Mouse (Mus musculus) adrenal gland, postnatal 14 days (tissue): ENCODE data around the gene Spock2. TPM values are rescaled to one million over a fixed set of nuclear protein-coding genes. Genes with fewer than 3 reads are reported as not detected.
"Not testable (repeated sequence)": the region's sequence is repeated elsewhere in the genome, so short reads cannot be mapped to it uniquely, and the experiment has no call there.

Experiments used
- DNase-seq: peaks from one replicate; pipeline ENCODE4 v3.0.0; 2021; ENCODE audit warnings: mixed read lengths
- microRNA-seq, 2 experiments: library from miRNA; unstranded; fragments of <30 nt; microRNA quantifications; one replicate each; pipeline ENCODE4 v1.2.0; 2021
- total RNA-seq: library from RNA; stranded (reverse); gene quantifications from 2 replicates; pipeline ENCODE4 v1.2.3, GENCODE M21; 2021

Gene Spock2
- total RNA-seq, 1 experiment from 2014 or later: 34.9 TPM

DNA sequence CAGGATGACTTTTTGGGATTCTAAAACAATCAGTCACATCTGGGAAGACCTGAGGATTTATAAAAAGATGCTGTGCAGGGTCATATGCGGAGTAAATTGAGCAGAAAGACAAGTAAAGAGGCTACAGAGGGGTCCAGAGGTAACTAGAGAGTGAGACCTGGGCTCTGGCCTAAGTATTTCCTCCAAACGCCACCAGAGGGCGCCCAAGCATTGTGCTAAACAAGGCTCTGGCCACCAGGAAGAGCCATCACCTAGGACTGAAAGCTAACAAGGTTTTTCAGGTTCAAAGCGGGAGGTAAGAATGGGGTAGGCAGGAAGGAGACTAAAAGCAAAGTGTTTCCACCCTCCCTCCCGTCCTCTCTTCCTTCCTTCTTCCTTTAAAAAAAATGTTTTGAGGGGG, 42.1 kb downstream of the Spock2 start:
- peak; percentile 90 for DNase-seq

DNA sequence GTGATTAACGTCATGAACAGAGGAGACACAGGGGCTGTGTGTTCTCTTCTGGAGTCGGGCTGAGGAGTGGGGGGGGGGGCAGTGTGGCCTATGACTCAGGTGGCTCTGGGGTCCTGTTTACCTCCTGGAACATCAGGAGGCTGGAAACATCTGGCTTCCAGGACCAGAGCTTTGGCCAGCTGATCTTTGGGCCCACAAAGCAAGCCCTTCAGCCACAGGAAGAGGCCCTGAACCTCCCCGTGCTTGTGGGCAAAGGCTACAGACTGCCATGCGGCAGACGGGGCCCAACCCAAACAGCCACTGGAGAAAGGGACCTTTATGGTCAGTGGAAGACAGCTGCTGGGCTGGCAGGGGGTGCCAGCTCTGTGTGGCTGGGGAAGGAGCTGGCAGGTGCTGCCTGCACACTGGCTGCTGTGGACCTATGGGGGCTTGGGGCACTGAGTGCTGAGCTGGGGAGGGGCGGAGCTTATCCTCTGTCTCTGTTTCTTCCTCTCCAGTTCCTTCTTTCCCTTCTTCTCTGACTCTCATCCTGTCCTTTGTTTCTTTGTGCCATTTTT, 45.2 kb downstream of the Spock2 start:
- no peak for DNase-seq

DNA sequence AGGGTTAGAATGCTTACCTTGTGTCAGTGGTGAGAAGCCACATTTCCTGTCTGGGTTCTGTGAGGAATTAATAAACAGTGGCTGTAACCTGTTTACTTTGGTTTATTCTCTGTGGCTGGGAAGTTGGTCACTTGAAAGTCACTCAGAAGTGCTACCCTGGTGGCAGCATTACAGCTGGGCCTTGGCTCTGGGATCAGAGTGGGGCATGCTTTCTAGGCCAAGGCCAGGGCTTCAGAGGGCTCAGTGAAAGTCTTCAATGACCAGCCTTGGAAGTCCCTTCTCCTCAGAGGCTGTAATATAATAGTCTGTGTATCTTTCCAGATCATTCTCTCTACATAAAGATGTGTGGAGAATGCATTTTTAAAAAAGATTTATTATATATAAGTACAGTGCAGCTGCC, 50.0 kb downstream of the Spock2 start:
- peak; percentile 58 for DNase-seq

DNA sequence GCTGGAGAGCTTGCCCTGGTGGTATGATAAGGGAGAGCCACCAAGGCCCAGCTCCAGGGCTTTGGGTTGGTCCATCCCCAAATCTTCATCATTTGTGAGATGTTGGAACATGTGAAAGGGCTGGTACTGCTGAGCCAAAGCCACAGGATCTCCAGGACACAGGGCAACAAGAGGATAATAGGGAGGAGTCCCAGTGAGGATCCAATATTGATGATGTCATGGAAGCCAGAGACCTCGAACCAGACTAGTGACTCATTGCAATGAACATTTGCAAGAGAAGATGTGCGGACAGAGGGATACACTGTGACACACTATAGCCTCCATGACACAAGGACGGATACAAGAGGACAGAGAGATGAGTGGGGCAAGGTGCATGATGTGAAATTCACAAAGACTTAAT, 52.1 kb downstream of the Spock2 start:
- no peak for DNase-seq

DNA sequence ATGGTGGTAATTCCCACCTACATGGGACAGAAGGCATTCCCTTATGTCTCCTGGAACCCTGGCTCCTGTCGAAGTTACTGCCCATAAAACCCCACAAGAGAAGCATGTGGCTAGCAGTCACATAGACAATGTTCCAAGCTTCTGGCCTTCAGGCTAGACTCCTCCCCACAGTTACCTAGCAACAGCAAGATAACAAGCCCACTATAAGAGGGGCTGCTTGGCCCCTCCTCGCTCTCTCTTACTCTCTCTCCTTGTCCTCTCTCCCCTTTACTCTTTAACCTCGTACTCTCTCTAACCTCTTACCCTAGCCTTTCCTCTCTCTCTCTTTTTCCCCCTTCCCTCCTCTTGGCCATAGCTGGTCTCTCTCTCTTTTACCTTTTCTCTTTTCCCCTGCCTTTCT, 55.4 kb downstream of the Spock2 start:
- DNase-seq: not testable (repeated sequence)

DNA sequence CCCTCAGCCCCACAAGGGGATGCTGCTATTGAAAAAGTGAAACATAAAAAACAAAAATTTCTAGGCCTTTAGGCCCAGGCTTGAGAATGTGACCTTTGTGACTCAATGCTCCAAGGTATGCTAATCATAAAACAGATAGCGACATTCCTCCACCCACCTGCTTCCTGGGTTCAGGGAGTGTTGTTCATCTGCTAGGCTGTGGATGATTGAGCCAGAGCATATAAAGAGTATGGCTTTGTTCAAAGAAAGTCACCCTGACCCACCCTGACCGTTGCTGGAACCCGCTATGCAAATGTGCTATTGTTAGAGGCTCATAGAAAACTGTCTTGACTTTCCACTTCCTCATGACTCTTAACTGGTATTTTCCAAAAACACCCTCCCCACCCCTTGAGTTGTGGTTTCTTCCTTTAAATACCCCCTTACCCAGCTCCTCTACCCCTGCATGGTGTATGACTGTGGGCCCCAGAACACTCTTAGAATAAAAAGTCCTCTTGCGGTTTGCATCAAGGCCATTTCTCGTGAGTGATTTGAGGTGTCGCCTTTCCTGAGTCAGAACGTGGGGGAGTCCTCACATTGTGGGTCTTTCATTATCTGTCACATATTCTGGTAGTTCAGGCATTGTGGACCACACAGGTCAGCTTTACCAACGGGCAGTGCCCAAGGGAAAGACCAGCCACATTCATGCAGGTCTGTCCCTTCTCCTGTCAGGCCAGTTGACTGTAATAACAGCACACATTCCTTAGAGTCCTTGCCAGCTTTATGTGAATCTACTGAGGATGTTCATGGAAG, 56.4 kb downstream of the Spock2 start:
- DNase-seq: not testable (repeated sequence)

DNA sequence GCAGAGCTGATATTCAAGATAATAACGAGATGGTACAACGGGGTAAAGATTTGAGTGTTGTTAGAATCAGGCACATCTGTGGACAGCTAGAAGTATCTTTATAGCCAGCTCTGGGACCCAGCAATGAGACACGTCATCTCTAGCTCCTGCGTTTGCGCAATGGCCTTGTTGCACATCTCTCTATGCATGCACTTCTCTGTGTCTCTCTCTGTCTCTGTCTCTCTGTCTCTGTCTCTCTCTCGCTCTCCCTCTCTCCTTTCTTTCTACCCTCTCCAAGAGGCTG, 56.9 kb downstream of the Spock2 start:
- no peak for DNase-seq

DNA sequence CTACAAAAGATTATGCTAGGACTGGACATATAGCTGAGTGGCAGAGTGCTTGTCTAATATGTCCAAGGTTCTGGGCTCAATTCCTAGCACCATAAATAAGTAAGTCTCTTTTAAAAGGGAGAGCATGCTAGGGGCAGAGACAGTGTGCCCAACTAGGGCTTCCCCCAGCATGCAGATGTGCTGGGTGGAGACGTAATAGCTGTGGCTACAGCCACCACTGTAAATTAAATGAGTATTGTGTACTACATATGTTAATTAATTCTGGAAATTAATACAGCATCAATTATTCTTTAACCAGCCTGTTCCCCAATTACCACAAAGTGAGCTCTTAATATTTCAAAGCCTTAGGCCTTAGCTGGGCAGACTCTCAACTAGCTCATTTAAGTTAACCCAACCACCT, 58.9 kb downstream of the Spock2 start:
- DNase-seq: no peak

DNA sequence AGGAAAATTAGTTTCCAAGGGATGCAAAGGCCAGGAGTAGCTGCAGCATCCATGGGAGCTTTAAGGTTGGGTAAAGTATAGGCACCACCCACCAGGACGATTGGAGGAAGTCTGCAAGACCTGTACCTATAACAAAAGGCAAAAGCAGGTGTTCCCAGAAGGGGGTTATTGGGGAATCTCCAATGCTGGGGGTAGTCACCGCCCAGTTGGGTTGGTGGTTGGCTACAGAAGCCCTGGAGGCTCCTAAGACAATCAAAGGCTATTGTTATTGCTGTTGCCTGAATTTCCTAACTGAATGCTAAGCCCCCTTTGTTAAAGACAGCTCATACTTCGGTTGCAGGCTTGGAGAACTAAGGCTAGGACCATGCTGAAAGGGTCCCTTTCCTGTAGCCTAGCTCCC, 60.0 kb downstream of the Spock2 start:
- DNase-seq: no peak

DNA sequence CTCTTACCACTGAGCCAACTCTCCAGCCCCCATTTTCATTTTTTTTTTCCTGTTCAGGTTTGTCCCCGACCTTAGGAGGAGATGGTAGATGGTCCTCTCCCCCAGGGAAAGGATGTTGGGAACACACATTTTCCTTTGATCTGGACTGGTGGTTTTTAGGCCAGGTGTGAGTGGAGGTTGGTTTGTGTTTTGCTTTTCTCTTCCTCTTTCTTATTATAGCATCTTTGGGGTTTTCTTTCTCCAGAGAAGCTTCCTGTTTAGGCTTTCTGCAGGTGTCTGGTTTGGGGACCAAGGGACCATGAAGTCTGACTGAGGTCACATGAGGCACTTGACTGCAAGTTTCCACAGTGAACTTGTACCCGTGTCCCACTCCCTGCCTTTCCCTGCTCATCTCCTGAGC, 62.3 kb downstream of the Spock2 start:
- no peak for DNase-seq

DNA sequence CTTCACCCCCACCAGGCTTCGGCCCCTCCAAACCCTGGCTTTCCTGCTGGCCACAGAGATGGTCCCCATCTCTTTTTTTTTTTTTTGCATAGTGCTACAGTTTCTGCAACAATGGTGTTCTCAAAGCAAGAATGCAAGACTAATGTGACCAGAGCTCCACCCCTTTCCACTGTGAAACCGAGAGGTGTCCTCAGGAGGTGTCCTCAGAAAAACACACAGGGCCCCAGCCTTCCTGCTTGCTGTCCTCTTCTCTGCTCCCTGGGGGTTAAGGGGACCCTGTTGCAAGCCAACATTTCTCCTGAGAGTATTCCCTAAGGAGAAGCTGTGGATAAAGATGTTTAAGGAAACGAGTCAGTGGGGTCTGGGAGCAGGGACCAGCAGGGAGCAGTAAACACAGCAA, 62.9 kb downstream of the Spock2 start:
- no peak for DNase-seq

DNA sequence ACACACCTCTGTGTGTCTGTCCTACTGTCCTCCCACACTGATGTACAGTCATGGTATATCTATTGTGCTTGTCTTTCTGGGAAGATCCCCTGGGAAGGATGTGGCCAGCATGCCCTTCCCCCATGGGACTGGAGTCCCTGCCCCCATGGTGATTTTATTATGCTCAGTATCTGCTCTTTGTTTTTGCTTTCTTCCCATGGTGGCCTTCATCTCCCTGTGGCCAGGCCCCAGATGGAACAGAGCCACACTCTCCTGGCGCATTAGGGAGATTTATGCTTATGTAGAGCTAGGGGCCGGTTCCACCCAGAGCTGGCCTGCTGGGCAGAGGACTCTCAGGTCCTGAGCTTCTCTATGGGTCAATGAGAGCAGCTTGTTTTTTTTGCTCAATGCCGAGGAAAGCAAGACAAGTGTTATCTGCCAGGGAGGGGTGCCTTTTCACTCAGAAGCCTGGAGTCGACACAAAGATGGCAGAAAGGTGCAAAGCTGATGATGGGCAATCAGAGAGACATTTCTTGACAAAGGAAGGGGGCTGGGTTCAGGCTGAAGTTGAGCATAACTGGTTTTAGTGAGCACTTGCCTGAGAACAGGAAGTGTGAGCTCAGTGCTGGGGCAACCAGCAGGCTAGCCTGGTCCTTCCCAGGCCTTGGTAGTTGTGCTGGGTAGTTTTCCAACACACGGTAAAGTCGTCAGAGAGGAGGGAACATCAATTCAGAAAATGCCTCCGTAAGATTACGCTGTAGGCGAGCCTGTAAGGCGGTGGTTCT, 64.5 kb downstream of the Spock2 start:
- peak; percentile 84 for DNase-seq

DNA sequence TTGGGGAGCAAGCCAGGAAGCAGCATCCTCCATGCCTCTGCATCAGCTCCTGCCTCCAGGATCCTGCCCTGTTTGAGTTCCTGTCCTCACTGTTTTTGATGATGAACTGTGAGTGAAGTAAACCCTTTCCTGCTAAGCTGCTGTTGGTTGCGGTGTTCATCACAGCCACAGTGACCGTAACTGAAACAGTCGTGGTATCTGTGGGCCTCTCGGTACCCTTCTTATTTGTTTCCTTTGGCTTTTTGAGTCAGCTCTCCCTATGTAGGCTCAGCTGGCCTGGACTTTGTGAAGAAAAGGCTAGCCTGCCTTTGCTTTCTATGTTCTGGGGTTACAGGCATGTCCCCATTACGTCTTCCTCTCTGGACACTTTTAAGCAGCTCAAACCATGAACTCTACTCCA, 65.3 kb downstream of the Spock2 start:
- DNase-seq: no peak

DNA sequence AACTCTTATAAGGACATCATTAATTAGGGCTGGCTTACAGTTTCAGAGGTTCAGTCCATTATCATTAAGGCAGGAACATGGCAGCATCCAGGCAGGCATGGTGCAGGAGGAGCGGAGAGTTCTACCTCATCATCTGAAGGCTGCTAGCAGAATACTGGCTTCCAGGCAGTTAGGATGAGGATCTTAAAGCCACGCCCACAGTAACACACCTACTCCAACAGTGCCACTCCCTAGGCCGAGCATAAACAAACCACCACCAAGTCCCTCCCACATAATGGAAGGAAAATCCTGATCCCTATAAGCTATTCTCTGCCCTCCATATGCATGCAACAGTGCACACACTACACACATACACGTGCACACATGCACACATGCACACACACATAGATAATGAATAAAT, 66.3 kb downstream of the Spock2 start:
- DNase-seq: no peak

DNA sequence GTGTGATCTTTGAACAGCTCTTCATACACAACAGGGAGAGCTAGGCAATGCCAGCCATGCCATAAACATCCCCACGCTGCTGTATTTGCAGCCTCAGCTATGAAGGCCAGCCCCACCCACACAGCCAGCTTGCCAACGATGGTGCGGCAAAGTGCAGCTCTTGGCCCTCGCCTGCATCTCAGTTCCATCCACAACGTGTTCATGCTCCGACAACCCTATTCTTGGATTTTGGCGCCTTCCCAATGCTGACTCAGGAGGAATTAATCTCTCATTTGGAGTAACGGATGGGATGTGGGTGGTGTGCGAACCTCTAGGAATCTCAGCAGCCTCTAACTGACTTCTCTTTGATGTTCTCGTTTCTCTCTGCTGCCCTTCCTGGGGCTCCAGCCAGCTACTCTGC, 67.0 kb downstream of the Spock2 start:
- peak; percentile 90 for DNase-seq

DNA sequence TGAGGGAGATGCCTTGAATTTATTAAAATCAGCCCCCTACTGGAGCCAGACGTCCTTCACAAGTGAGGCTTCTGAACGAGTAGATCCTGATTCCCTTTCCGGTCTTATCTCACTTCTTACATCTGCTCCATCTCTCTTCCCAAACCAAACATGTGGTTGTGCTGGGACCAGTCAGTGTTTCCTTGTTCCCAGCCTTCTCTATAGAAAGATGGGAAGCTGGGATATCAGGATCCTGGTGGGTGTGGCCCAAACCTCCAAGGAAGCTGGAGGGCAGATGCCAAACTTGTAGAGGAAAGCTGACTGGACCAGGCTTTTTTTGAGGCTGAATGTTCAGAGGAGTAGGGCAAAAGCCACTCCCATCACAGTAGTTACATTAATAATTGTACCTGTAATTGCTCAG, 68.5 kb downstream of the Spock2 start:
- DNase-seq: no peak

DNA sequence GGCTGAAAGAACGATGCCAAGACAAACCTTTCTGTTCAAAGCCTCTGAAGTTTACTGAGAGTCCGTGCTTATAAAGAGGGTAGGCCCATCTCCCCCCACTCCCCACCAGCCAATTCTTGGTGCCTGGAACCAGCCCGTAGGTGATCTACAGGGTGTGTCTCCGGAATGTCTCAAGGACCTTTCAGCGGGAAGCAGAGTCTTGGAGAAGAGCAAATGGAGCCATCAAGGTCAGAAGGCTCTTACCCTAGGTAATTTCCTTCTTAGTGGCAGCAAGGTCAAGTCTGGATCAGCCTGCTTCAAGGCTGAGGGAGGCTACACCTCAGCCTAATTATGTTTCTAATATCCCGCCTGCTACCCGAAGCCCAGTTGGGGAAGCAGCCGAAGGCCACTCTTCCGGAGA, 69.3 kb downstream of the Spock2 start:
- not testable (repeated sequence) for DNase-seq

Small RNAs within 50 kb of the gene (microRNA-seq; reads per million reads assigned to microRNA genes)
- gene Mir6906: 0 to 0.38 reads per million in 2 experiments

Other genes with a start within 250 kb of the Spock2 start
- gene Dnajb12, start 226.7 kb upstream of the Spock2 start, total RNA-seq: 49.5 and 50.6 TPM in 2 replicates
- gene Ddit4, start 154.4 kb upstream of the Spock2 start, total RNA-seq: 70.5 and 103 TPM in 2 replicates
- 27.8 and 29.8 TPM in 2 replicates for gene Ascc1, start 103.4 kb upstream of the Spock2 start, total RNA-seq
- gene Anapc16, start 103.1 kb upstream of the Spock2 start, total RNA-seq: 57.5 and 68.8 TPM in 2 replicates
- gene Chst3, start 113.0 kb downstream of the Spock2 start, total RNA-seq: 2.0 and 5.4 TPM in 2 replicates
- 876 and 969 TPM in 2 replicates for gene Psap, start 171.4 kb downstream of the Spock2 start, total RNA-seq
- gene Vsir, start 240.6 kb downstream of the Spock2 start, total RNA-seq: 12.8 and 22.1 TPM in 2 replicates